Mouse (Mus musculus) liver, postnatal 0 days (tissue): ENCODE data around the gene Greb1. TPM values are rescaled to one million over a fixed set of nuclear protein-coding genes. Genes with fewer than 3 reads are reported as not detected.
A peak's percentile ranks its signal among the peaks of the same experiment; 100 is the strongest.

ENCODE experiments used
- ATAC-seq: fragments of 200-750 bp; cut with Nextera tagmentation; 2 replicates; pipeline ENCODE4 v1.8.0; 2017; ENCODE audit warnings: mild to moderate bottlenecking, moderate library complexity
- DNase-seq: peaks from one replicate; pipeline ENCODE4 v3.0.0-alpha.2; 2016
- H3K27ac ChIP-seq: fragments of 300-500 bp; sonication (generic); 2 replicates; pipeline ENCODE4 v1.5.1; 2014; ENCODE audit warnings: antibody characterized with exemption, moderate library complexity, mild to moderate bottlenecking, low read depth
- H3K27me3 ChIP-seq: fragments of 300-500 bp; sonication (generic); 2 replicates; pipeline ENCODE4 v1.6.1; 2014; ENCODE audit warnings: low read length, control low read depth, mixed read lengths; ENCODE audit not compliant: insufficient read depth
- H3K36me3 ChIP-seq: fragments of 300-500 bp; sonication (generic); replicated peaks from 2 replicates; pipeline ENCODE4 v1.6.1; 2014; ENCODE audit warnings: mild to moderate bottlenecking, control low read depth, low read length, moderate library complexity, mixed read lengths; ENCODE audit not compliant: insufficient read depth
- H3K4me1 ChIP-seq: fragments of 300-500 bp; sonication (generic); 2 replicates; pipeline ENCODE4 v1.6.1; 2014; ENCODE audit warnings: antibody characterized with exemption, mild to moderate bottlenecking, control low read depth; ENCODE audit not compliant: insufficient read depth
- H3K4me2 ChIP-seq: fragments of 300-500 bp; sonication (generic); 2 replicates; pipeline ENCODE4 v1.6.1; 2014; ENCODE audit warnings: low read depth, mild to moderate bottlenecking, low read length, moderate library complexity, mixed read lengths
- H3K4me3 ChIP-seq: fragments of 300-500 bp; sonication (generic); 2 replicates; pipeline ENCODE4 v1.5.1; 2014; ENCODE audit warnings: low read depth, low read length
- H3K9ac ChIP-seq: fragments of 300-500 bp; sonication (generic); replicated peaks from 2 replicates; pipeline ENCODE4 v1.6.1; 2014; ENCODE audit warnings: mild to moderate bottlenecking, moderate library complexity
- H3K9me3 ChIP-seq: fragments of 300-500 bp; sonication (generic); 2 replicates; pipeline ENCODE4 v1.6.1; 2016; ENCODE audit warnings: mild to moderate bottlenecking, control low read depth, low read length, mixed read lengths
- CTCF ChIP-seq: sonication (generic); IDR thresholded peaks from 2 replicates; pipeline ENCODE4 v1.5.1; 2016; ENCODE audit warnings: antibody characterized with exemption, low read depth
- EP300 ChIP-seq: IDR thresholded peaks from 2 replicates; pipeline ENCODE4 v1.6.1; 2016; ENCODE audit warnings: antibody characterized with exemption, low read depth, mild to moderate bottlenecking
- WGBS: fragments of 180-500 bp; shearing (Covaris S2); extraction: QIAGEN DNeasy Blood & Tissue Kit; methylation state at CpG from one replicate; pipeline ENCODE4 v1.1.7; 2014; ENCODE audit not compliant: insufficient replicate concordance; 5-methylcytosine and 5-hydroxymethylcytosine counted together
- polyA plus RNA-seq: library from polyadenylated mRNA; unstranded; fragments of >200 nt; fragmentation: Nextera tagmentation; extraction: Ambion mirVana; gene quantifications from 2 replicates; pipeline ENCODE4 v1.2.1, GENCODE M21; 2015

Gene Greb1
- polyA plus RNA-seq, 1 experiment from 2014 or later: 0.12 TPM

- Histone ChIP-seq H3K4me3 (no peak overlapping the region), H3K4me2 (no peak overlapping the region), H3K4me1 (no peaks in the 10 kb centered on the region), H3K27me3 (no peaks in the 10 kb centered on the region), H3K9me3 (no peaks in the 10 kb centered on the region), H3K36me3 (no peaks in the 10 kb centered on the region), H3K9ac (no peak overlapping the region), H3K27ac (no peak overlapping the region)
- DNase-seq: no peak
- 54% methylated on average over 5 of the region's 5 CpGs for WGBS
- no peak for ATAC-seq
- TF ChIP-seq CTCF: peak; percentile 44
- TF ChIP-seq EP300: no peak
Observed at GRCm38 (mm10) chr12:16642000-16642399, 158.7 kb downstream of the Greb1 start.

DNA sequence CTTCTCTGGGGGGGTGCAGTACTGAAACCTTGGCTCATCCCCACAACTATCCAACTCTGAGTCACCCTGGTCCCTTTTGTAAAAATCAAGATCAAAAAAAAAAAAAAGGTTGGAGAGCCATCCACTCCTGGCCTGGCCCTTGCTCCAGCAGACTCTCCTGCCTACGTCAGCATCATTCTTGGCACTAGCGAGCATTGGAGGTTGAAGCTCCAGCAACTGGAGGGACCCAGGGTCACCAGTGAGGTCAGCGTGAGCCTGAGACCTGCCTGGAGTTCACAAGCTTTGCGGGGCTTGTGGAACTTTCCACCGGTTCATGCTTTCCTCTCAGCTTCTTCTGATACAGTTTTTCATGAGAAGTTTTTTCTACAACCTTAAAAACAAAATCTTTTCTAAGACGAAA lies 160.6 kb downstream of the Greb1 start:
- Histone ChIP-seq H3K27ac (no peak overlapping the region), H3K9ac (no peak overlapping the region), H3K4me3 (no peak overlapping the region), H3K36me3 (no peaks in the 10 kb centered on the region), H3K9me3 (no peaks in the 10 kb centered on the region), H3K4me1 (no peaks in the 10 kb centered on the region), H3K27me3 (no peaks in the 10 kb centered on the region), H3K4me2 (no peak overlapping the region)
- ATAC-seq: no peak
- WGBS: 80% methylated on average over 6 of the region's 6 CpGs
- no peak for DNase-seq
- TF ChIP-seq CTCF: no peak

DNA sequence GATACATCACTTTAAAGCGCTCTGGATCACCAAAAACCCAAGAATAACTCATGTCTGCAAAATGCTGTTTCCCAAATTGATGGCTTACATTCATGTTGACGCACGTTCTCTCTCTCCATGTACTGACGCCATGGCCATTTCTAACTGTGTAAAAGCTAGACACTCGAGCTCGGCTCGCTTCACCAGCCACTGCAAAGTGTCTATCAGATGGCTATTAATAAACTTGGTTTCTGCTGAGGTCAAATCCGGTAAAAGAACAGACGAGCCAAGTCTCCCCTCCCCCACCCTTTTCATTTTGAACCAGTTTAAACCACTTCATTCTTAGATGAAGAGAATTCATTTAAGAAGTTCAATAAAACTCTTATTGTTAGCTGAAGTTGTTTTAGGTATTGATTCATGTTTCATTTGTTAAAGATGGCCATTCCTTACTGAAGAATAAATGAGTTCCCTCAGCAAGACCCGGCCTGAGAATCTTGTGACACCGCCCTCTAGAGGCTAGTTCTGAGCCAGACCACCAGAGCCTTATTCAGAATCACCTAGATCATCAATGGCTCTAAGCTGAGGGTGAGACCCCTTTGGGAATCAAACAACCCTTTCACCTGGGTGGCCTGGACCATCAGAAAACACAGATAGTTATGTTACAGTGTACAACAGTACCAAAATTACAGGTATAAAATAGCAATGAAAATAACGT lies 161.5 kb downstream of the Greb1 start:
- DNase-seq: peak; percentile 25
- Histone ChIP-seq H3K27me3 (no peaks in the 10 kb centered on the region), H3K27ac (no peak overlapping the region), H3K4me2 (no peak overlapping the region), H3K36me3 (no peaks in the 10 kb centered on the region), H3K4me3 (no peak overlapping the region), H3K9ac (no peak overlapping the region), H3K9me3 (no peaks in the 10 kb centered on the region), H3K4me1 (no peaks in the 10 kb centered on the region)
- TF ChIP-seq CTCF: peak; percentile 49
- TF ChIP-seq EP300: no peak
- WGBS: 65% methylated on average over 12 of the region's 12 CpGs
- no peak for ATAC-seq

DNA sequence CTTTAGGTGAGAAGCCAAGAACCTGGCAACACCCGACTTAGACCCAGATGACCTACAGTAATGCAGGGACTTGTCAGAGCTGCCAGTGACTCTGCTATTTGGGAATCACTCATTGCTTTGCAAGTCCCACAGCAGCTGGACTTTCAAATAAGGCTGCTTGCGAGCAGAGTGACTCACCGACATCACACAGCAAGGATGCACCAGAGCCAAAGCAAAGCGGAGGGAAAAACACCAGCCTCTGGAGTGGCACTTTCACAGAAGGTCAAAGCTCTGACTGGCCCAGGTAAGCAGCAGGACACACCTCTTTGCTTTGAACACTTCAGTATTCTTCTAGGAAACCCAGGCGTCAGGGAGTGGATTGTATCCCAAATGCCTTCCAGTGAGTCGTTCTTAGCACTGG lies 164.9 kb downstream of the Greb1 start:
- WGBS: 67% methylated on average over 6 of the region's 6 CpGs
- H3K36me3 ChIP-seq: no peaks in the 10 kb centered on the region
- no peak overlapping the region for H3K9ac ChIP-seq
- no peaks in the 10 kb centered on the region for H3K4me1 ChIP-seq
- no peak overlapping the region for H3K4me2 ChIP-seq
- H3K9me3 ChIP-seq: no peaks in the 10 kb centered on the region
- H3K27me3 ChIP-seq: no peaks in the 10 kb centered on the region
- ATAC-seq: no peak
- H3K27ac ChIP-seq: no peak overlapping the region
- no peak for DNase-seq
- no peak for TF ChIP-seq CTCF
- TF ChIP-seq EP300: no peak
- H3K4me3 ChIP-seq: no peak overlapping the region

- H3K4me3 ChIP-seq: no peak overlapping the region
- WGBS: 31% methylated on average over 14 of the region's 14 CpGs
Observed at GRCm38 (mm10) chr12:16634075-16634813, 166.4 kb downstream of the Greb1 start.

DNA sequence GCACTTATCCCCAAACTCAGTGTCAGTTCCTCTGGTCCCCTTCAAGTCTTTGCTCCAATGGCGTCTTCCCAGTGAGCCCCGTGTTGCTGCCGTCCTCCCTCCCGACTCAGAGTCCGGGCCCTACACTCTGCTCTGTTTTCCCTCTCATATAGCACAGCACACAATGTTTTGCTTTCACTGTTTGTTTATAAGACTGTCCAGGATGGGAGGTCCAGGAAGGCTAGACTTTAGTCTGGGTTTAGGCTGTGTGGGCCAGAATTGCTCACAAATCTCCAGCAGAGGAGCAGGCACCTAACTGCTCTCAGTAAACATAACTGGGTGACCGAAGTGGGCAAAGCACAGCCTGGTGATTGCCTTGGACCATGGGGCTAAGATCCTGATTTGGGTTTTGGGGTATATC lies 167.5 kb downstream of the Greb1 start:
- Histone ChIP-seq H3K4me3 (no peak overlapping the region), H3K27ac (peak overlapping the region; percentile 75), H3K4me2 (no peak overlapping the region), H3K27me3 (no peaks in the 10 kb centered on the region), H3K9me3 (no peaks in the 10 kb centered on the region), H3K36me3 (no peaks in the 10 kb centered on the region), H3K9ac (no peak overlapping the region), H3K4me1 (peaks cover 3% of the 10 kb centered on the region; the same call in 1 of the 2 replicates)
- DNase-seq (peak; percentile 39), ATAC-seq (peak; percentile 61)
- TF ChIP-seq CTCF (no peak), EP300 (peak; percentile 53; the same call in 1 of the 2 replicates)
- WGBS: 58% methylated on average over 6 of the region's 6 CpGs

More at GRCm38 (mm10) chr12:16634075-16634813, 166.4 kb downstream of the Greb1 start:
- Histone ChIP-seq H3K9ac (no peak overlapping the region), H3K9me3 (no peaks in the 10 kb centered on the region), H3K27me3 (no peaks in the 10 kb centered on the region), H3K27ac (peak overlapping the region; percentile 75), H3K4me1 (peaks cover 3% of the 10 kb centered on the region; the same call in 1 of the 2 replicates), H3K36me3 (no peaks in the 10 kb centered on the region), H3K4me2 (no peak overlapping the region)
- DNase-seq (peak; percentile 68), ATAC-seq (peak; percentile 54)
- no peak for TF ChIP-seq EP300
- TF ChIP-seq CTCF: peak; percentile 80
